Mouse (Mus musculus) heart, embryonic 12.5 days (tissue): ENCODE measurements around the gene Sds. TPM values are rescaled to one million over a fixed set of nuclear protein-coding genes. Genes with fewer than 3 reads are reported as not detected.
A peak's percentile ranks its signal among the peaks of the same experiment; 100 is the strongest.
"Not testable (repeated sequence)": the region's sequence is repeated elsewhere in the genome, so short reads cannot be mapped to it uniquely, and the experiment has no call there.

Experiments used
- ATAC-seq: fragments of 200-750 bp; cut with Nextera tagmentation; 2 replicates; pipeline ENCODE4 v1.8.0; 2017; ENCODE audit warnings: moderate TSS enrichment, moderate library complexity; ENCODE audit not compliant: insufficient number of reproducible peaks, low FRiP score
- H3K27ac ChIP-seq: fragments of 300-500 bp; sonication (generic); 2 replicates; pipeline ENCODE4 v1.5.1; 2016; ENCODE audit warnings: mild to moderate bottlenecking, moderate library complexity; ENCODE audit not compliant: poor library complexity, severe bottlenecking
- H3K27me3 ChIP-seq: fragments of 300-500 bp; sonication (generic); replicated peaks from 2 replicates; pipeline ENCODE4 v1.6.1; 2016; ENCODE audit warnings: mild to moderate bottlenecking, moderate library complexity
- H3K36me3 ChIP-seq: fragments of 300-500 bp; sonication (generic); 2 replicates; pipeline ENCODE4 v1.6.1; 2016; ENCODE audit warnings: mild to moderate bottlenecking, moderate library complexity
- H3K4me1 ChIP-seq: fragments of 300-500 bp; sonication (generic); replicated peaks from 2 replicates; pipeline ENCODE4 v1.6.1; 2016; ENCODE audit warnings: mild to moderate bottlenecking
- H3K4me2 ChIP-seq: fragments of 300-500 bp; sonication (generic); 2 replicates; pipeline ENCODE4 v1.6.1; 2016; ENCODE audit warnings: mild to moderate bottlenecking, moderate library complexity
- H3K4me3 ChIP-seq: fragments of 300-500 bp; sonication (generic); 2 replicates; pipeline ENCODE4 v1.5.1; 2016; ENCODE audit warnings: mild to moderate bottlenecking
- H3K9ac ChIP-seq: fragments of 300-500 bp; sonication (generic); 2 replicates; pipeline ENCODE4 v1.6.1; 2016; ENCODE audit warnings: mild to moderate bottlenecking, moderate library complexity
- H3K9me3 ChIP-seq: fragments of 300-500 bp; sonication (generic); replicated peaks from 2 replicates; pipeline ENCODE4 v1.6.1; 2016; ENCODE audit warnings: mild to moderate bottlenecking, moderate library complexity
- WGBS: fragments of 180-500 bp; shearing (Covaris S2); methylation state at CpG from one replicate; pipeline ENCODE4 v1.1.7; 2016; 5-methylcytosine and 5-hydroxymethylcytosine counted together
- polyA plus RNA-seq: library from polyadenylated mRNA; unstranded; fragments of >200 nt; fragmentation: Nextera tagmentation; extraction: Ambion mirVana; gene quantifications from 2 replicates; pipeline ENCODE4 v1.2.1, GENCODE M21; 2016

Gene Sds
- polyA plus RNA-seq, 1 experiment from 2014 or later, result not detected

- Histone ChIP-seq H3K4me3 (no peak overlapping the region), H3K4me2 (no peak overlapping the region; the same call in 1 of the 2 replicates), H3K27me3 (no peaks in the 10 kb centered on the region), H3K36me3 (peaks cover 63% of the 10 kb centered on the region), H3K9ac (peak overlapping the region; percentile 9; the same call in 1 of the 2 replicates), H3K9me3 (no peaks in the 10 kb centered on the region), H3K4me1 (peaks cover 12% of the 10 kb centered on the region), H3K27ac (peak overlapping the region; percentile 53)
- 58% methylated on average over 8 of the region's 8 CpGs for WGBS
- no peak for ATAC-seq
Observed at GRCm38 (mm10) chr5:120490679-120491192, 14.4 kb downstream of the Sds start.

GRCm38 (mm10) chr5:120492437-120492836 is 16.1 kb downstream of the Sds start:
- Histone ChIP-seq H3K9ac (no peak overlapping the region), H3K4me2 (no peak overlapping the region), H3K36me3 (peaks cover 51% of the 10 kb centered on the region), H3K4me1 (peaks cover 12% of the 10 kb centered on the region), H3K27ac (no peak overlapping the region), H3K27me3 (no peaks in the 10 kb centered on the region), H3K4me3 (no peak overlapping the region), H3K9me3 (no peaks in the 10 kb centered on the region)
- WGBS, result 70% methylated on average over 11 of the region's 11 CpGs
- no peak for ATAC-seq

- H3K36me3 ChIP-seq, result peaks cover 48% of the 10 kb centered on the region
- no peak for ATAC-seq
- 89% methylated on average over 6 of the region's 6 CpGs for WGBS
- H3K27ac ChIP-seq, result no peak overlapping the region
- H3K9ac ChIP-seq, result no peak overlapping the region
- H3K4me1 ChIP-seq, result peaks cover 12% of the 10 kb centered on the region
- H3K27me3 ChIP-seq, result no peaks in the 10 kb centered on the region
- H3K9me3 ChIP-seq, result no peaks in the 10 kb centered on the region
- no peak overlapping the region for H3K4me3 ChIP-seq
- no peak overlapping the region for H3K4me2 ChIP-seq
Observed at GRCm38 (mm10) chr5:120493440-120493839, 17.1 kb downstream of the Sds start.

DNA sequence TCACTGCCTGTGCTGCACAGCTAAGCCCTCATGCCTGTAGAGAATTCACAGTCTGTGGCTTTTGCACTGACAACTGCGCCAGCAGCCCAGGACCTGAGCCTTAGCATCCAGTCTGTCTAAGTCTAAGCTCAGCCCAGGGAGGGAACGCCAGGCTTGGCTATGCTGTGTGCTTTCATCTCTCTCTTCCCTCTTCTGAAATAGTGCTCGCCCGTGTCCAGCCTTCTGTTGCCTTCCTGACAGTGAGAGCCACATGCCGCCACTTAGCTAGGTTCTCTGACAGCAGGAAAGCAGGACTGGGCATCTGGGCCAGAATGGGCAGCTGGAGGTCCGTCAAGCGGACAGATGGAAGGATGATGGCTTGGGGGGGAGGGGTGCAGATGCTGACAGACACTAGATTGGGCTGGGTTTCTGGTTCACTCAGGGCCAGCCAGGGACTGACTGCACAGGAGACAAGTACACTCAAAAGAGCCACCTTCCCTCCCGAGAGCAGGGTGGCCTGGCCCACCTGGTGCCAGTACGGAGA is 17.6 kb downstream of the Sds start:
- no peak for ATAC-seq
- H3K36me3 ChIP-seq, result peaks cover 46% of the 10 kb centered on the region
- no peak overlapping the region for H3K27ac ChIP-seq
- no peak overlapping the region for H3K4me2 ChIP-seq
- no peak overlapping the region for H3K9ac ChIP-seq
- H3K4me1 ChIP-seq, result peaks cover 12% of the 10 kb centered on the region
- no peak overlapping the region for H3K4me3 ChIP-seq
- 84% methylated on average over 9 of the region's 9 CpGs for WGBS
- H3K9me3 ChIP-seq, result no peaks in the 10 kb centered on the region
- H3K27me3 ChIP-seq, result no peaks in the 10 kb centered on the region

DNA sequence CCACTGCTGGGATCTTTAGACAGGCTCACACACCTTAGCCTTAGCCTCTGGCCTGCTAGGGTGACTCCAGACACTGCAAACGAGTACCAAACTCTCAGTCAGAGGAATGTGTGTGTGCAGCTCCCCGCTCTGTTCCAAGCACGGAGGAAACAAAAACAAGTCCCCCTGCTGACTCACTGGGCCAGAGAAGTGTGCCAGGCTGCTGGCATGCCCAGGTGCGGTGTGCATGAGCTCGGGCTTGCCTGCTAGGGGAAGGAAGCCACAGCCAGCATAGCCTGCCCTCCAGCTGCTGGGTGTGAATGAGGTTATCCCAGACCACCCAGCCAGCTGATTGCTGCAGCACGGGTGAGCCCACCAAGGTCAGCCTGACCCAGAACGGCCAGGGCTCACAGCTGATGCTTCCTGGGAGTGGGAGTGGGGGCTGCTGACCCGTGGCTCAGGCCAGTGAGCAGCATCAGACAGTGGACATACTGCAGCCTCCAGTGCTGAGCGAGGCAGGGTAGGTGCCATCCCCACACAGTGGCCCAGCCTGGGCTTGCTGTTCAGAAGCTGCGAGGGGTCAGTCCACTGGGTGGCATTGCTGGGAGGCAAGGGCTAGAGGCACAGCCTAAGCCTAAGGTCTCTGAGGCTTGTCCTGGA is 18.9 kb downstream of the Sds start:
- H3K4me2 ChIP-seq, result no peak overlapping the region
- H3K27ac ChIP-seq, result no peak overlapping the region
- 74% methylated on average over 10 of the region's 10 CpGs for WGBS
- H3K27me3 ChIP-seq, result no peaks in the 10 kb centered on the region
- no peak overlapping the region for H3K4me3 ChIP-seq
- peaks cover 12% of the 10 kb centered on the region for H3K4me1 ChIP-seq
- H3K9ac ChIP-seq, result no peak overlapping the region
- H3K9me3 ChIP-seq, result no peaks in the 10 kb centered on the region
- peaks cover 40% of the 10 kb centered on the region for H3K36me3 ChIP-seq
- ATAC-seq, result no peak

DNA sequence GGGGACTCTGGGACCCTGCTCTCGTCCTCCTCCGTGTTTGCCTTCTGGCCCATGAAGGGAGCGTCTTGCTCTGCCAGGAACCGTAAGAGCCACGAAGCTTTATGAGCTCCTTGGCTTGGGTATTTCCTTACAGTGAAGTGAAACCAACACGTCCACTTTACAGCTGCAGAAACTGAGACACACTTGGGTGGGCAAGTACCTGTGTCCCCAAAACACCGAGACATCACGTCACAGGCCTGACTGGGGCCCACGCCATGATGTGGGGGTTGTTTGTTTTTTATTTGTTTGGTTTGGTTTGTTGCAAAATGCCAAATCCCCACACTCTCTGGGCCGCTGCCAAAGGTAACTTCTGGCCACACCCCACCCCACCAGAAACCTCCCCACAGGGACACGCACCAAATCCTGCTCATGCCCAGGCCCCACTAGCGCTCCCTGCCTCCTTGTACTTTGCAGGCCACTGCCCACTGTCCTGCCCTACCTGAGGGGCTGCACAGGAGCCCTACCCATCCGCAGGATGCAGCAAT is 19.4 kb downstream of the Sds start:
- H3K4me2 ChIP-seq, result no peak overlapping the region
- H3K9ac ChIP-seq, result no peak overlapping the region
- H3K9me3 ChIP-seq, result no peaks in the 10 kb centered on the region
- peaks cover 7% of the 10 kb centered on the region for H3K4me1 ChIP-seq
- no peak for ATAC-seq
- WGBS, result 86% methylated on average over 13 of the region's 13 CpGs
- no peaks in the 10 kb centered on the region for H3K27me3 ChIP-seq
- H3K27ac ChIP-seq, result no peak overlapping the region
- no peak overlapping the region for H3K4me3 ChIP-seq
- peaks cover 40% of the 10 kb centered on the region for H3K36me3 ChIP-seq

DNA sequence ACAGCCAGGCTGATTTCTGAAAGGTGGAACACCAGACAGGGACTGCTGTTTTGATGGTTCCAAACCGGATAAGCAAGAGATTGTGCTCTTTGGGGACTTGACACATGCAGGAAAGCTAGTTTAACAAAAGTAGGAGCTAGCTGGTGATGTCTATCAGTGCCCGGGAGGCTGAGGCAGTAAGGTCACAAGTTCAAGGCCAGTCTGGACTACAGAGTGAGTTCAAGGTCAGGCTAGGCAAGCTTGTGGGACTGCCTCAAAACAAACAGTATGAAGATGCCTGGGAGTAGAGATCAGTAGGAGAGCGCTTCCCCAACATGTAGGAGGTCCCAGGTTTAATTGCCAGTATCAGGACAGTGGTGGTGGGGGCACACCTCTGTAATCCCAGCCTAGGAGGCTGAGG is 20.7 kb downstream of the Sds start:
- no peak for ATAC-seq
- Histone ChIP-seq H3K27ac (no peak overlapping the region), H3K36me3 (peaks cover 38% of the 10 kb centered on the region), H3K4me2 (no peak overlapping the region), H3K9me3 (no peaks in the 10 kb centered on the region), H3K4me3 (no peak overlapping the region), H3K9ac (no peak overlapping the region), H3K27me3 (no peaks in the 10 kb centered on the region), H3K4me1 (peaks cover 5% of the 10 kb centered on the region)
- 81% methylated on average over 3 of the region's 3 CpGs for WGBS

DNA sequence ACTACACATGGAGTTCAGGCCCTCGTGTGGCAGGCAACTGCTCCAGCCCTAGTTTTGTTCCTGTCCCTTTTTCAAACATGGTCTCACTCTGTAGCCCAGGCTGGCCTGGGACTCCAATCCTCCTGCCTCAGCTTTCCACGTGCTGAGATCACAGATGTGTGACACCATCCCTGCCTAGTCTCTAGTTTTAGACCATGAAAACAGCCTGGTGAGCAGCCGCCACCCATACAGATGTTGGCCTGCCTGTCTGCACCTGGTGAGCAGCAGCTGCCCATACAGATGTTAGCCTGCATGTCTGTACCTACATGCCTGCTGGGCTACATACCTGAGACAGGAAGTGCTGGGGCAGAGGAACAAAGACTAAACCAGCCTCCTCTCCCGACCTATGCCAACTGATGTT is 22.9 kb downstream of the Sds start:
- H3K27ac ChIP-seq, result no peak overlapping the region
- ATAC-seq, result no peak
- no peaks in the 10 kb centered on the region for H3K9me3 ChIP-seq
- H3K27me3 ChIP-seq, result no peaks in the 10 kb centered on the region
- H3K4me3 ChIP-seq, result no peak overlapping the region
- H3K36me3 ChIP-seq, result peaks cover 17% of the 10 kb centered on the region
- no peak overlapping the region for H3K4me2 ChIP-seq
- WGBS, result 78% methylated on average over 4 of the region's 4 CpGs
- no peak overlapping the region for H3K9ac ChIP-seq
- peaks cover 14% of the 10 kb centered on the region for H3K4me1 ChIP-seq

GRCm38 (mm10) chr5:120500609-120501008 is 24.3 kb downstream of the Sds start:
- H3K4me3 ChIP-seq, H3K27ac ChIP-seq, ATAC-seq, H3K9me3 ChIP-seq, H3K4me2 ChIP-seq, H3K9ac ChIP-seq, H3K27me3 ChIP-seq: not testable (repeated sequence)
- Histone ChIP-seq H3K36me3 (peaks cover 12% of the 10 kb centered on the region; the same call in 1 of the 2 replicates), H3K4me1 (peaks cover 14% of the 10 kb centered on the region)
- WGBS, result 84% methylated on average over 9 of the region's 9 CpGs

GRCm38 (mm10) chr5:120502147-120502621 is 25.9 kb downstream of the Sds start:
- peak overlapping the region; percentile 82 for H3K4me3 ChIP-seq
- WGBS, result 62% methylated on average over 9 of the region's 9 CpGs

DNA sequence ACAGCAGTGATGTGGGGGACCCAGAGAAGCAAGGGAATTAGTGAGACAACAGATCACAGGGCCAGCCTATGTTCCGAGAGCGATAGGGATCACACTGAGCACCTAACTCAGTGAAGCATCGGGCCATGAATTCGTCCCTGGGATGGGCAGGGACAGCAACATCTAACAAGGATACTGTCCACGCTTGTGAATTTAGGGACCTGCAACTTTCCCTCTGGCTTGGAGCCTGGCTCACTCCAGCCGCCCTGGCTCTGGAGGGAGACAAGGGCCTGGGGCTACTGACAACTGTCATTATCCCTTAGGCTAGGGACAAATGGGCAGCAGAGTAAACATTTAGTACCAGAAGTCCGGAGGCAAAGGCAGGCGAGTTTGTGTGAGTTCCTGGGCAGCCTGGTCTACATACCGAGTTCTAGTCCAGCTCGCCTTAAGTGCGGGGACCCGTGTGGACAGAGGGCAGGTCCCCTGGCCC is 26.4 kb downstream of the Sds start:
- H3K36me3 ChIP-seq, result peaks cover 4% of the 10 kb centered on the region; the same call in 1 of the 2 replicates
- WGBS, result 7% methylated on average over 12 of the region's 12 CpGs
- H3K4me1 ChIP-seq, result peaks cover 19% of the 10 kb centered on the region
- H3K27me3 ChIP-seq, result no peaks in the 10 kb centered on the region
- H3K9ac ChIP-seq, result peak overlapping the region; percentile 83
- peak overlapping the region; percentile 90 for H3K4me2 ChIP-seq
- H3K4me3 ChIP-seq, result peak overlapping the region; percentile 82
- H3K27ac ChIP-seq, result no peak overlapping the region
- no peaks in the 10 kb centered on the region for H3K9me3 ChIP-seq
- no peak for ATAC-seq

More at GRCm38 (mm10) chr5:120502147-120502621, 25.9 kb downstream of the Sds start:
- H3K27ac ChIP-seq, result no peak overlapping the region
- H3K27me3 ChIP-seq, result no peaks in the 10 kb centered on the region
- ATAC-seq, result no peak
- H3K4me1 ChIP-seq, result peaks cover 19% of the 10 kb centered on the region
- no peaks in the 10 kb centered on the region for H3K9me3 ChIP-seq
- H3K9ac ChIP-seq, result peak overlapping the region; percentile 83
- H3K4me2 ChIP-seq, result peak overlapping the region; percentile 90
- H3K36me3 ChIP-seq, result peaks cover 8% of the 10 kb centered on the region; the same call in 1 of the 2 replicates
